Mouse (Mus musculus): ENCODE results near the gene Psmd7.

DNA sequence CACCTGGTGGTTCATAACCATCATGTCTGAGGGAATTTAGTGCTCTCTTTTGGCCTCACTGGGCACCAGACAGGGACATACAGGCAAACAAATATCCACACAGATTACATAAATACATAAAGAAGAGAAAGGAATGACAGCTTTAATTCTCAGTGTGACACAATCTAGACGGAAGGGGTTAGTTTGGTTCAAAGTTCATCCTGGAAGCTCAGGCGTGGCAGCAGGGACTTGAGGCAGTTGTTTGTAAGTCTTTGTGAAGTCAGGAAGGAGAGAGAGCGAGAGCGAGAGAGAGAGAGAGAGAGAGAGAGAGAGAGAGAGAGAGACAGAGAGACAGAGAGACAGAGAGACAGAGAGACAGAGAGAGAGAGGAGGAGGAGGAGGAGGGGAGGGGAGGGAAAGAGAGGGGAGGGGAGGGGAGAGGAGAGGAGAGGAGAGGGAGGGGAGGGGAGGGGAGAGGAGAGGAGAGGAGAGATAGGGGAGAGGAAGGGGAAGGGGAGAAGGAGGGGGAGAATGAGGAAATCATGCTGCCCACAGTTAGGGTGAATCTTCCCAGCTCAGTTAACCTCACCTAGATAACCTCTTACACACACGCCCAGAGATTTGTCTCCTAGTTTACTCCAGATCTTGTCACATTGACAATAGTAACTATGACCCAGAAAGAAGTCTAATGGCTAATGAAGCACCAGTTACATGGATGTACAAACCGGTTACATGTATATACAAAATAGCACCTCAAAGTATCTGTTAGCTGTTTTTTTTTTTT lies 5.9 kb upstream of the Psmd7 start:
- TF ChIP-seq CTCF (IDR thresholded peaks at IDR 0.05; ENCODE audit: borderline replicate concordance, control insufficient read depth, extremely low read depth, insufficient read depth, low read length, poor library complexity) (no peak), POLR2A (IDR thresholded peaks at IDR 0.05; ENCODE audit: control insufficient read depth, extremely low read depth, insufficient read depth, low read length, poor library complexity) (no peak)
